Mouse (Mus musculus) C2C12 (cell line): ENCODE results near the gene Ssbp2.

ENCODE experiments used
- CEBPB ChIP-seq: IDR thresholded peaks from one replicate; pipeline ENCODE4 v1.6.1; 2011; ENCODE audit warnings: low read depth, mild to moderate bottlenecking, control low read depth, moderate library complexity
- CTCF ChIP-seq: IDR thresholded peaks from one replicate; pipeline ENCODE4 v1.5.1; 2011; ENCODE audit not compliant: control insufficient read depth, insufficient read depth, insufficient read length
- FOSL1 ChIP-seq: IDR thresholded peaks from one replicate; pipeline ENCODE4 v1.8.0; 2011; ENCODE audit warnings: mild to moderate bottlenecking, low read length; ENCODE audit not compliant: poor library complexity, insufficient read depth, severe bottlenecking
- MAX ChIP-seq: IDR thresholded peaks from one replicate; pipeline ENCODE4 v1.6.1; 2011; ENCODE audit warnings: mild to moderate bottlenecking, control low read depth
- MYOD1 ChIP-seq: IDR thresholded peaks from one replicate; pipeline ENCODE4 v1.6.1; 2011; ENCODE audit warnings: low read depth; ENCODE audit not compliant: control insufficient read depth, insufficient read length
- MYOG ChIP-seq: IDR thresholded peaks from one replicate; pipeline ENCODE4 v1.6.1; 2011; ENCODE audit not compliant: control insufficient read depth, insufficient read length; ENCODE audit errors: extremely low read depth
- USF1 ChIP-seq: IDR thresholded peaks from one replicate; pipeline ENCODE4 v1.6.1; 2011; ENCODE audit warnings: low read depth, mild to moderate bottlenecking, control low read depth, moderate library complexity

DNA sequence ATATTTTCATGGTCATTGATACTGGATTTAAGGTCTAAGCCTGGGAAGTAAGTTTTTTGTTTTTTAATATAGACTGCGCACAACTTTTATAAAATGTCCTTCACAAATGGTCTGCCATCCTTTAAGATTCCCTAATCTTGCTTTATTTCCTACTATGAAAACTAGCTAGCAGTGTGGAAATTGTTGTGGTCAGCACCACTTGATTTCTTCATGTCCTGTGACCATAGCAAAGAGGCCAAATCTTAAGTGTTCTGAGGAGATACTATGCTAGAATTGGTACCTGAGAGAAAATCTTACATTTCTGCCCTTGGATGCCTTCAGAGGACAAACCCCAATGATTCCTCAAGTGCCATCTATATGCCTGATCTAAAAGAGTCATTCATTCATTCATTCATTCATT lies 60.9 kb downstream of the Ssbp2 start:
- TF ChIP-seq CTCF (no peak), MYOG (no peak), MAX (no peak), MYOD1 (no peak), USF1 (no peak), FOSL1 (no peak), CEBPB (no peak)
